Mouse (Mus musculus): ENCODE data around the gene Rp9.

DNA sequence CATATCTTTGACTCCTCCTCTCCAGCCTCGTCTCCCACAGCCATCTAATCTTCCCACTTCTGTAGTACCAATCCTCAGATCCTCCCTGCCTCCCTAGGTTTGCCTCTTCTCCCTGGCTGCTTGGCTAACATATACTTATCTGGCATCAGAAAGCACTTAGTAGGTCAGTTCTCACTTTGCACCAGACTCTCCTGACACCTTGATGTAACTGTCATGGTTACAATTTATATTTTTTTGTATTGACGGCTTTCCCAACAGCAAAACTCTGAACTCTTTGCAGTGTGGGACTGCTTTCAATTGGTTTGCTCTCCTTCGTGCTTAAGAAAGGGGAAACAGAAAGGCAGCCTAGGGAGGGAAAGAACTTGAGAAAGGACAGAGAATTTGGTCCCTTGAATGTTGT lies 53.4 kb downstream of the Rp9 start:
- TF ChIP-seq CTCF (IDR thresholded peaks at IDR 0.05; ENCODE audit: extremely low read depth, insufficient read depth, low read length) (no peak), POLR2A (IDR thresholded peaks at IDR 0.05; ENCODE audit: extremely low read depth, insufficient read depth, low read length) (no peak)
